Mouse (Mus musculus): ENCODE measurements at regions not wholly inside any gene's neighbourhood (a gene's known extent, or its start where the extent isn't known, plus 50 kb on each side); places are given as distances from the start of the nearest gene placed in this dataset.

DNA sequence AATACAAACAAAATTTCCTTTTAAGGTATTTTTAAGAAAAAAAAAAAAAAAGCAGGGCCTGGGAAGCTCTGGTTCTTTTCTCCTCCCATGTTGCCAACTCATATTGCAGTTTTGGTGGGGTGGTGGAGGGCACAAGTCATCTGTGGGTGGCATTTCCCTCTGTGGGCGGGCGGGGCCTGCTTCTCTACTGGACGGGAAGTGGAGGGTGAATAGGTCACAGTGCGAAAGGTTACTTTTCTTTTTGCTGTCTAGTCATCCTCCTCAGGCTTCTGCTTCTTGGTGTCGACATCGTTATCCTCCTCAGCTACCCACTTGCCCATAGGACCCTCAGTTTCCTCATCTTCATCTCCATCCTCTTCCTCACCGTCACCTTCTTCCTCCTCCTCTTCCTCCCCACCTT lies 55.3 kb upstream of the Plcb1 start:
- peak; percentile 51 for DNase-seq (ENCODE audit: low spot score)

DNA sequence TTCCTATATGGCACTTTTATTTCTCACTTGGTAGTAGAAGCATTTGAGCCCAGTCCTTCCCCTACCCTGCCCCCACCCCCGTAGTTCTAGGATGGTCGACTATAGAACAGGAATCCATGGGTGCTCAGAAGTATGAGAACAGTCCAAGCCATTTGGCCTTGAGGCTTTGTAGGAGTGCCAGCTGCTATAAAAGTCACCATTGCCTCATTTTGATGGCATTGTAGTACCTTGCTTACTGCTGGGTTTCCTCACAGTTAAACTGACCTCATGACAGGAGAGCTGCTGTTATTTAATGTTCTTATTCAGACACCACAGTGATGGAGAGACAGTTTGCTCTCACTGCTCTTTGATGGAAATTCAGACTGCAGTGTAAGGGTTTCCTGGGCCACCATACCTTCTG lies 59.2 kb upstream of the Plcb1 start:
- no peak for DNase-seq (ENCODE audit: low spot score)

DNA sequence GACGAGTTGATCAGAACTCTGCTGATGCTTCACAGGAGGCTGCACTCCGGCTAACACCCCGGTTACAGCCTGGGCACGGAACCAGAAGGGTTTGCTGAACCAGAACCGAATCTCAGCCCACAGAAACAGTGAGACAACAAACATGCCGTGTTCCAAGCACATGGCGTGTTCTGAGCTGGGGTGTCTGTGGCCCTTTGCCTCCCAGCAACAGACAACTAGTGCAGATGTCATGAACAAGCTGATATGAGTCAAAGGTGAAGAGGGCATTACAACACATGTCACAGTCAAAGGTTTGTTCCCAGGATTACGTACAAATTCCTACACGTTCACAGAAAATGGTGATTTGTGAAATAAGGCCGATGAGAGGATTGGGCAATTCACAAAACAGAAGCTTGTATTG lies 61.8 kb upstream of the Plcb1 start:
- DNase-seq (ENCODE audit: low spot score), result peak; percentile 31

DNA sequence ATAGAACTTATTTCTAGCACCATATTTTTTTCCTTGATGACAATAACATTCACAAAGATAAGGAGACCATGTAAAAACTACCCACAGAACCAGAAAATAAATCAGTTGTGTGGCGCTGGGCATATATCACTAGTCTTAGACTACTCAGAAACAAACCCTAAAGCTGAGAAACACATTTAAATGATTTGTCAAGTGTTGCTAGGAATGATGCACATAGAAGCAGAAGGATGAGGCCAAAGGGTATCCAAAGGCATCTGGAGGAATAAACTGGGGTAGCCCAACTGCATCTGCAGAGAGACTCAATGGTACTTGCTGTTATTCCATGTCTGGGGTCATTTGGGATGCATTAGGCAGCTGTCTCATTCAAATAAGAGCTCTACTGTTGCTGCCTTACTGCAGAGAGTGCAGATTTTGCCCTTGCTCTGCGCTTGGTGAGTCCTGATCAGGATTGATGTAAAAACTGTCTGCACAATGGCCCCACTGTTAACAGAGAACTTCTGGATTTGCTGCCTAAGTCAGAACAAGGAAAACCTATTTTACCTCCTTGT lies 68.0 kb upstream of the Plcb1 start:
- DNase-seq (ENCODE audit: low spot score), result no peak

DNA sequence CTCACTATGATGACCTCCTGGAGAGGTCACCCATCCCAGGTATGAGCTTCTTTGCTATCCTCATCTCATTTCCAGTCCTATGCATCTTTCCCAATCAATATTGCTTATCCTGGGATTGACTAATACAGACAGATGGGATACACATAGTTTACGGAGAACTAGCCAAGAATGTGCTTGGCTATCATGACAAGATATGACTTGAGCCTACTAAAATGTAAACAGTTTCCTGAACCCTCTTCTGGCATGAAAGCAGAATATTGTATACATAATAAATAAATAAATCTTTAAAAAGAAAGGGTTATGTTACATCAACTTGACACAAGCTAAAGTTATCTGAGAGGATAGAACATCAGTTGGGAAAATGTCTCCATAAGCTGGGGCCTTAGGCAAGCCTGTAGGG lies 69.3 kb upstream of the Plcb1 start:
- no peak for DNase-seq (ENCODE audit: low spot score)

DNA sequence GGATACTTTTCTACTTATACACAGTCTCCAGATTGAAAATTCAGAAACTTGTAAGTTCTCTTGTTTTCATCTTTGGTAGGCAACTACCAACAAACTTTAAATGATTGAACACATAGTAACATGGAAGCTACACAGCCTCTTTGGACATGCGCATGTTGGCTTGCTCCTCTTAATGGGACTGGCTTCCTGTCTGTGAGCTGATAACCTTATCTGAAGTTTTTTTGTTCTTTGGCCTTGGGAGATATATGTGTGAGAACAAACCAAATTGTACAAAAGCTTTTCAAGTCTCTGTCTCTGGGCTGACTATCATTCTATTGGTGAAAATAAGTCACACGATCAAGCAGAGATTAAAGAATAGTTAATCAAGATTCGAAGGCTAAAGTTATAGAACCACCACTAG lies 70.1 kb upstream of the Tmx4 start:
- no peak for DNase-seq (ENCODE audit: low spot score)

DNA sequence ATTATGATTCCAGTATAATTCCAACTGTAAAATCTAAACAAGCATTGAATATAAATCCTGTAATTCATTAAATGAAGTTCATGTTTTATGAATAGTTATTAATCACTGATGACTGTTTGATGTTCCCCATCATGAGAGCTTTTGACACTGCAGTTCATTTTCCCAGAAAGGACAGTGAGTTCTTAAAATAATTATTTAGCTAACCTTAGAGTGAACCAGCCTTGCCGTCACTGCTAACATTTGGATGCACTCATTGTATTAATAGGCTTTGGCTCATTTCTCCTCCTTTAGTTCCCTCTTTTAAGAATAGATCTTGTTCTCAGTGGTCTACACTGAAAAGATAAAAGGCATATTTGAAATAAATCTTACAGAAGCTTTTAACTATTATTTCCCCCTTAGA lies 64.8 kb upstream of the Tmx4 start:
- DNase-seq (ENCODE audit: low spot score), result no peak

DNA sequence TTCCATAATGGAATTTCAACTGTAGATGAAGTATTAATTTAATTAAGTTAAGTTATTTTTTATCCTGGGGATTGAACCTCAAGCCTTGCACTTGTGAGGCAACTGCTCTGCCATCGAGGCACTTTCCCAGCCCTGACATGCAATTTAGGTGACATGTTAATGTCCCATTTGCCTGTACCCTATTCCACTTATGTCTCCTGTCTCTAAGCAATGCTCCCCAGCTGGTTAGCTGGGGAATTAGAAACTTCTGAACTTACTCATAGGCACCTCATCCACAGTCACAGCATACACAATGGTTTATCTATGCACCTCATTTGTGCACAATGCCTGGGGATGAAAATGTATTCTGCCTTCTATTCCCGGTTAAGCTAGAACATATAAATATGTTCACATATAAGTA lies 59.1 kb upstream of the Tmx4 start:
- no peak for DNase-seq (ENCODE audit: low spot score)

DNA sequence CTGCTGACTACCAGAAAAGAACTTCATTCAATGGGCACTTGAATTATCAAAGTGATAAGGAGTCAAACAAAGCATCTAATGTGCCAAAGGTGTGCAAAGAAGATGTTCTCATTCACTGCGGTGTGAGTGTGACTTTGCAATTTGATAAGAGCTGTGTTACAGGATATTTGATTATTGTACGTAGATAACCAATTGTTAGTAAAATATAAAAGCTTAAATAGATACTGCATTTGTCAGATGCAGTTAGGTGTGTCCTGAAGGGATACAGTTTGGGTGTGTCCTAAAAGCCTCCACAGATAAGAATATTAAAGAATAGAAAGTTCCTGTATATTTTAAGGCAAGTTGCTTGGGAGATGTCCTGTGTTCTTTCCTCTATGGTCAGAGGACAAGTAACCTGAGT lies 53.5 kb upstream of the Tmx4 start:
- DNase-seq (ENCODE audit: low spot score), result no peak

DNA sequence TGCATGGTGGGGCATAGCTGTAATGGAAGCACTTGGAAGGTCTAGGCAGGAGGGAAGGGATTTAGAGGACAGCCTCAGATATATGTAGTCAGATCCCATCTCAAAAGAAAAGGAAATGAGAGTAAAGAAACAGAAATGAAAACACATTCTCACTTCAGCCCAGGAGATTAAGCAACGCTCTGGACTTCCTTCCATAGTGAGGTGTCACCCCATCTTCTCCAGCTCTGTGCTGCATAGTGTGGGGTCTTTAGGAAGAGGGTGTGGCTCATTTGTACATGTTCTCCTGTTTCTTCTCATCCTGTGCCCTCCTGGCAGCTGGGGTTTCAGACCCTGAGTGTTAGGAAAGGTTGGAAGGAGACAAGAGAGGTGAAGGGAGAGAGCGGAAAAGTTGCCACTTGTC lies 52.4 kb upstream of the Tmx4 start:
- DNase-seq (ENCODE audit: low spot score), result no peak

All from lung, postnatal 25 days (tissue).